Mouse (Mus musculus) limb, embryonic 13.5 days (tissue): ENCODE measurements around the gene Atp5j2. TPM values are rescaled to one million over a fixed set of nuclear protein-coding genes. Genes with fewer than 3 reads are reported as not detected.

ENCODE experiments used
- ATAC-seq: fragments of 200-750 bp; cut with Nextera tagmentation; 2 replicates; pipeline ENCODE4 v1.8.0; 2017; ENCODE audit warnings: low read depth, moderate number of reproducible peaks, moderate TSS enrichment; ENCODE audit not compliant: low FRiP score
- H3K27ac ChIP-seq: fragments of 300-500 bp; sonication (generic); 2 replicates; pipeline ENCODE4 v1.5.1; 2015; ENCODE audit warnings: inconsistent platforms, mild to moderate bottlenecking, moderate library complexity
- H3K27me3 ChIP-seq: fragments of 300-500 bp; sonication (generic); 2 replicates; pipeline ENCODE4 v1.6.1; 2015; ENCODE audit warnings: mild to moderate bottlenecking, inconsistent platforms
- H3K36me3 ChIP-seq: fragments of 300-500 bp; sonication (generic); 2 replicates; pipeline ENCODE4 v1.6.1; 2015; ENCODE audit warnings: inconsistent platforms, mild to moderate bottlenecking, moderate library complexity
- H3K4me1 ChIP-seq: fragments of 300-500 bp; sonication (generic); 2 replicates; pipeline ENCODE4 v1.6.1; 2015; ENCODE audit warnings: inconsistent platforms
- H3K4me2 ChIP-seq: fragments of 300-500 bp; sonication (generic); replicated peaks from 2 replicates; pipeline ENCODE4 v1.6.1; 2015; ENCODE audit warnings: inconsistent platforms, mild to moderate bottlenecking, moderate library complexity
- H3K4me3 ChIP-seq: fragments of 300-500 bp; sonication (generic); 2 replicates; pipeline ENCODE4 v1.5.1; 2015; ENCODE audit warnings: moderate library complexity, mild to moderate bottlenecking, inconsistent platforms
- H3K9ac ChIP-seq: fragments of 300-500 bp; sonication (generic); 2 replicates; pipeline ENCODE4 v1.6.1; 2015; ENCODE audit warnings: mild to moderate bottlenecking, inconsistent platforms
- H3K9me3 ChIP-seq: fragments of 300-500 bp; sonication (generic); 2 replicates; pipeline ENCODE4 v1.6.1; 2016; ENCODE audit warnings: inconsistent platforms
- WGBS: fragments of 180-500 bp; shearing (Covaris S2); methylation state at CpG from one replicate; pipeline ENCODE4 v1.1.7; 2015; 5-methylcytosine and 5-hydroxymethylcytosine counted together
- polyA plus RNA-seq: library from polyadenylated mRNA; unstranded; fragments of >200 nt; fragmentation: Nextera tagmentation; extraction: Ambion mirVana; gene quantifications from 2 replicates; pipeline ENCODE4 v1.2.1, GENCODE M21; 2015

Atp5j2 gene
- polyA plus RNA-seq, 1 experiment from 2014 or later, result 649 TPM

GRCm38 (mm10) chr5:145147748-145148147 lies 44.1 kb downstream of the Atp5j2 start:
- Histone ChIP-seq H3K4me1 (no peaks in the 10 kb centered on the region), H3K9ac (no peak overlapping the region), H3K27me3 (no peaks in the 10 kb centered on the region), H3K4me2 (no peak overlapping the region), H3K36me3 (peaks cover 100% of the 10 kb centered on the region), H3K27ac (no peak overlapping the region), H3K9me3 (no peaks in the 10 kb centered on the region), H3K4me3 (no peak overlapping the region)
- WGBS, result 90% methylated on average over 5 of the region's 5 CpGs
- ATAC-seq, result no peak

GRCm38 (mm10) chr5:145140611-145141010 lies 51.3 kb downstream of the Atp5j2 start:
- Histone ChIP-seq H3K4me1 (peaks cover 28% of the 10 kb centered on the region), H3K4me2 (peak overlapping the region; percentile 93), H3K27ac (peak overlapping the region; percentile 84), H3K9ac (peak overlapping the region; percentile 94), H3K9me3 (no peaks in the 10 kb centered on the region), H3K4me3 (peak overlapping the region; percentile 82), H3K27me3 (no peaks in the 10 kb centered on the region), H3K36me3 (peaks cover 64% of the 10 kb centered on the region)
- ATAC-seq, result no peak
- under 1% methylated on average over 18 of the region's 18 CpGs for WGBS

- ATAC-seq, result peak; percentile 93
- Histone ChIP-seq H3K4me1 (peaks cover 28% of the 10 kb centered on the region), H3K36me3 (peaks cover 64% of the 10 kb centered on the region), H3K27ac (peak within 1 kb of the TSS; percentile 84), H3K4me3 (peak within 1 kb of the TSS; percentile 82), H3K9ac (peak within 1 kb of the TSS; percentile 94), H3K9me3 (no peaks in the 10 kb centered on the region), H3K27me3 (no peaks in the 10 kb centered on the region), H3K4me2 (peak within 1 kb of the TSS; percentile 93)
- 0% methylated on average over 76 of the region's 84 CpGs for WGBS
These were observed 52.0 kb downstream of the Atp5j2 start, which contains the start of the genes Pdap1 and Bud31 for GRCm38 (mm10) chr5:145139571-145140519. TSS of gene Pdap1 (minus strand) at chr5:145140238. TSS of gene Bud31 (plus strand) at chr5:145140362.

GRCm38 (mm10) chr5:145138836-145139235 lies 53.0 kb downstream of the Atp5j2 start:
- Histone ChIP-seq H3K27ac (peak overlapping the region; percentile 84; the same call in 1 of the 2 replicates), H3K36me3 (peaks cover 64% of the 10 kb centered on the region)

More at GRCm38 (mm10) chr5:145138836-145139235, 53.0 kb downstream of the Atp5j2 start:
- whole genome bisulfite sequencing, result 10% methylated on average over 6 of the region's 6 CpGs
- ATAC-seq, result no peak
- Histone ChIP-seq H3K9ac (peak overlapping the region; percentile 94), H3K9me3 (no peaks in the 10 kb centered on the region), H3K4me1 (peaks cover 28% of the 10 kb centered on the region), H3K4me3 (peak overlapping the region; percentile 82), H3K27me3 (no peaks in the 10 kb centered on the region), H3K4me2 (peak overlapping the region; percentile 93)

Other genes with a start within 250 kb of the Atp5j2 start
- 19.5 and 19.9 TPM in 2 replicates for gene Smurf1, start 226.2 kb downstream of the Atp5j2 start, polyA plus RNA-seq
- not detected in 2 replicates for gene Gm4871, start 159.3 kb downstream of the Atp5j2 start, polyA plus RNA-seq
- not detected in 2 replicates for gene 1700018F24Rik, start 149.1 kb downstream of the Atp5j2 start, polyA plus RNA-seq
- gene Arpc1a, start 108.2 kb downstream of the Atp5j2 start, polyA plus RNA-seq, result 139 and 141 TPM in 2 replicates
- gene Kpna7, start 108.0 kb downstream of the Atp5j2 start, polyA plus RNA-seq, result 0.10 TPM in 1 of 2 replicates, not detected in the other
- gene Arpc1b, start 77.8 kb downstream of the Atp5j2 start, polyA plus RNA-seq, result 250 and 255 TPM in 2 replicates
- gene Pdap1, start 51.8 kb downstream of the Atp5j2 start, polyA plus RNA-seq, result 137 and 139 TPM in 2 replicates
- 218 and 225 TPM in 2 replicates for gene Bud31, start 51.7 kb downstream of the Atp5j2 start, polyA plus RNA-seq
- gene Ptcd1, start 25.0 kb downstream of the Atp5j2 start, polyA plus RNA-seq, result 19.2 and 20.2 TPM in 2 replicates
- gene Cpsf4, start 24.8 kb downstream of the Atp5j2 start, polyA plus RNA-seq, result 55.6 and 58.1 TPM in 2 replicates
- 11.0 and 11.3 TPM in 2 replicates for gene Zkscan14, start 9.8 kb upstream of the Atp5j2 start, polyA plus RNA-seq
- gene Zkscan5, start 12.5 kb upstream of the Atp5j2 start, polyA plus RNA-seq, result 16.3 and 17.1 TPM in 2 replicates
- 33.8 and 34.1 TPM in 2 replicates for gene Zfp655, start 39.7 kb upstream of the Atp5j2 start, polyA plus RNA-seq
- gene Zscan25, start 88.4 kb upstream of the Atp5j2 start, polyA plus RNA-seq, result 0.59 and 0.79 TPM in 2 replicates
- gene Cyp3a57, start 153.2 kb upstream of the Atp5j2 start, polyA plus RNA-seq, result not detected in 2 replicates